Mouse (Mus musculus): ENCODE measurements around the gene Slc38a7.
A peak's percentile ranks its signal among the peaks of the same experiment; 100 is the strongest.
"Not testable (repeated sequence)": the region's sequence is repeated elsewhere in the genome, so short reads cannot be mapped to it uniquely, and the experiment has no call there.

The Slc38a7 gene

DNA sequence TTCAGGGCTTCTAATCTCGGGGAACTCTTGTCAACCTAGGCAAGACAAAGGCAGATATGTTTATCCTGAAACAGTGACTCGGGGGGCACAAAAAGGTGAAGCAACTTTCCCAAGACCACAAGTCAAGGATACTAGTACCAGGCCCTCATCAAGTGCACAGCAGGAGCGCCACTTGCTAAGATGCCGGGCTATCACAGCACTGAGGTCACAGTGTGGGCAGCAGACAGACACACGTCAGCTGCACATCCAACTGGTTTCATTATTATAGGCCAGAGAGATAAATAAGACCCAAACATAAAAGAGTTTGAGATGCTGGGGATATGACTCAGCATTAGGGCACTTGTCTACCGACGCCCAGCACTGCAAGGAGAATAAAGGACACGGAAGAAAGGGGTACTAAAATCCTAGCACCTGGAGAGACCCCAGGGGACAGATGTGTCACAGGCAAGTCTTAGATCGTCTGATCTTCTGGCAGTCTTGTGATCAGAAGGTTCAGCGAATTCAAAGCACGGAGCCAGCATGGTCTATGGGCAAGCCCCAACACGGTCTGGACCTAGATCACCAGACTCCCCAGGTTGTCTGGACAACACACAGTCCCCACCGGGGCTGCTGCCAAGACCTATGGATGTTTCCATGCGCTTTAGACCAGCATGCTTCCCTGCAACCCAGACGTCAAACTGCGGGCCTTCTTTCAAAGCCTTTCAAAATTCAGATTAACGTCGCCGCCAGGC is 4.4 kb downstream of the Slc38a7 start:
- DNase-seq (ENCODE audit: low read depth): no peak

- DNase-seq (ENCODE audit: low read depth): no peak
Observed at GRCm38 (mm10) chr8:95848061-95848551, 5.2 kb downstream of the Slc38a7 start.

DNA sequence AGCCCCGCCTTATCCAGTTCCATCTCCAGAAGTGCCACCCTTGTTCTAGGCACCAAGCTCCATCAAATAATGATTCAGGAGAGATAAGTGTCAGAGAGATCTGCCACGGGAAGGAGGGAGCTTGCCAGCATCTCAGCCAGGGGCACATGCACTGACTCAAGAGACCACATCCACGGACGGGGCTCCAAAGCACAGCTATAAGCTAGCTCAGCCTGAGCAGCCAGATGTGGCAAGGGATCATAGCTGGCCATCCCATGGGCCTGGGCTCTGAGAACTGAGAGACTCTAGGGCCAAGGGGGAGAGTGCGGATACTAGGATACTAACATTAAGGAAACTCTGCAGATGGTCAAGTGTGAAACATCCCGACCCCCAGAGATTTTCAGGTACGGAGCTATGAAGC is 8.3 kb downstream of the Slc38a7 start:
- no peak for DNase-seq (ENCODE audit: low read depth)

GRCm38 (mm10) chr8:95843968-95844367 is 9.4 kb downstream of the Slc38a7 start:
- no peak for DNase-seq (ENCODE audit: low read depth)

GRCm38 (mm10) chr8:95841436-95841835 is 11.9 kb downstream of the Slc38a7 start:
- no peak for DNase-seq (ENCODE audit: low read depth)

GRCm38 (mm10) chr8:95839289-95839688 is 14.1 kb downstream of the Slc38a7 start:
- no peak for DNase-seq (ENCODE audit: low read depth)

DNA sequence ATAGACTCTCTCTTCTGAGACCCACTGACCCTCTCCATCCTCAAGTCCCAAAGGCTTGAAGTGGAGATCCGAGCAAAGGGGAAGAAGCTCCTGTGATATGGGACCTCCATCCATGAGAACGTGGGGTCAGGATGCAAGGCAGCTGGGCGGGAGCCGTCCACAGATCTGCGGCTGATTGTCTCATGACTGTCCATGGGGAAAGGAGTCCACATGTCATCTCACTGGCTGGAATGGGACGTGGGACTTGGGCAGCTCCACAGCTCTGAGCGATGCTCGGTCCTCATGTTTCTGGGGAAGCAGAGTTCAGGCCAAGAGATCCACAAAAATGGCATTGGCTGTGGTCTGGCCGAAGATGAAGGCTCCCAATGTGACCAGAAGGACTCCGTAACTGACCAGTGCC is 16.1 kb downstream of the Slc38a7 start:
- DNase-seq (ENCODE audit: low read depth): no peak

- no peak for DNase-seq (ENCODE audit: low read depth)
Observed at GRCm38 (mm10) chr8:95835891-95836290, 17.4 kb downstream of the Slc38a7 start.

GRCm38 (mm10) chr8:95833435-95833984 is 19.8 kb downstream of the Slc38a7 start:
- DNase-seq (ENCODE audit: low read depth): no peak

DNA sequence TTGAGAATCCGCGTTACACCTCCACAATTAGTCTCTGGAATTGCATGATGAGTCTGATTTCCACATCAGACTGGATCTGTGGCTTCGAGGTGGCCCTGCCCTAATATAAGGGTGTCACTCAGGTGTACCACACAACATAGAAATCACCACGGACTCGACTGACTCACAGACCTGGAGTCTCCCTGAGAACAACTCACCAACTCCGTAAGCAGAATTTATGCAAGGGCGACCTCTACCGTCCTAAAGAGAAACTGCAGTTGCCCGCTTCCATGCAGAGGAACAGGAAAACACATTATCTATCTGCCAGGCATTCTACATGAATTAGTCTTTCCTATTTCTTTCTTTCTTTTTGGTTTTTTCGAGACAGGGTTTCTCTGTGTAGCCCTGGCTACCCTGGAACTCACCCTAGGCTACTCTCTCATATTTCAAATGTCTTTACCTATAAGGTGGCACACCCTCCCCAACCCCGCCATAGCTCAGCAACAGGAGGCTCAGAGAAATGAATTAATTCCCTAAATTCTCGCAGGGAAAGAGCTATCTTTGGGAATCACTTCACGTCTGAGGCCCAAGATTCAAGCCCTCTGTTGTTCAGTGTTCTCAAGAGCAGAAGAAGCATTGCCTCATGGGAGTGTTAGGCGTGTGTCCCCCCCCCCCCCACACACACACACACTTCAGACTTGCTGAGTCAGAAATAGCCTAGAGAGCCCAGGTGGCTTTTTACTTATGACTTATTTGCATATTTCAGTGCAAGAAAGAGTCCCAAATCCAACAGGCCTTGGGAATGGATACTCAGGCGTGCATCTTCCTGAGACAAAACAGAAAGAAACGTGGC is 20.5 kb downstream of the Slc38a7 start:
- DNase-seq (ENCODE audit: low read depth): peak; percentile 89

DNA sequence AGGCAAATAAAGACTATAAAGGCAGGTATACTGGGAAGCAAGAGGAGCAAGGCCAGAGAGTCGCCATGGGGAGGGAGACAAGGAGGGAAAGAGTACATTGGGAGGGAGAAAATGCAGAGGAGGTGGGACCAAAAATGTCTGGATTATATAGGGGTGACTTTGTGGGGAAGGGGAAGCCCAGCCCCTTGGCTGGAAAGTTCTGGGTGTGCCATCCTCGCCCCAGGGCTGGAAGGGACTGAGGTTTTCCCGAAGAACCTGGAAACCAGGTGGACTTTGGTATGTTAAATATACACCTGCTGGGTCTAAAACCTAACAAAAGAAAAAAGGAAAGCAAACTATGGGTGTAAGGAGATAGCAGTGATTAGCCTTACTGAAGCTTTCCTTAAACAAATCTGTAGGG is 23.2 kb downstream of the Slc38a7 start:
- DNase-seq (ENCODE audit: low read depth): no peak

GRCm38 (mm10) chr8:95825162-95825561 is 28.2 kb downstream of the Slc38a7 start, which contains the start of gene Sap18b:
TSS of gene Sap18b (plus strand) at chr8:95825346.
- DNase-seq (ENCODE audit: low read depth): not testable (repeated sequence)

DNA sequence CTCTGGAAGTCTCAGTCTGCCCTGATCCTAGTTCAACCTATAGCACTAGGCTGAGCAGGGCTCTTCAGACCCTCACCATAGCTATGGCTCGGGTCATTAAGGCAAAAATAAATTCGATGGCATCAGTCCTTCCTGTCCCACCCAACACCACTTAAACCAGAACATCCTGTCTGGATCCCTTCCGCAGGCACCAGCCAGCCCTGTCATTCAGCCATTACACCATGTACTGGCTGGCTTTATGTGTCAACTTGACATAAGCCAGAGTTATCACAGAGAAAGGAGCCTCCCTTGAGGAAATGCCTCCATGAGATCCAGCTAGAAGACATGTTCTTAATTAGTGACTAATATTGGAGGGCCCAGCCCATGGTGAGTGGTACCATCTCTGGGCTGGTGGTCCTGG is 30.6 kb downstream of the Slc38a7 start:
- DNase-seq (ENCODE audit: low read depth): no peak

GRCm38 (mm10) chr8:95822096-95822495 is 31.2 kb downstream of the Slc38a7 start:
- DNase-seq (ENCODE audit: low read depth): no peak

- DNase-seq (ENCODE audit: low read depth): no peak
Observed at GRCm38 (mm10) chr8:95821266-95821665, 32.1 kb downstream of the Slc38a7 start.

DNA sequence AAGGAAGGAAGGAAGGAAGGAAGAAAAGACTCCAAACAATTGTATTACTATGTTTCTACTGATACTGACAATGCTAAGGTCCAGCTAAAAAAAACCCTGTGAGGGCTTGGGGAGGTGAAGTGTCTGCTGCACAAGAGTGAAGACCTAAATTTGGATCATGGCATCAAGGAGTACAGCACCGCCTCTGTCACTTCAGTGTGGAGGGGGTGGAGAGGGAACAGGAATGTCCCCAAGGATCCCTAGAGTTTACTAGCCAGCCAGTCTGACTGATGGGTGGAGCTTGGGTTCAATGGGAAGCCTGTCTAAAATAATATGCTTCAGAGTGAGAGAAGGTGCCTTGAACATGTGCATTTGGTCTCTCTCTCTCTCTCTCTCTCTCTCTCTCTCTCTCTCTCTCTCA is 35.1 kb downstream of the Slc38a7 start:
- no peak for DNase-seq (ENCODE audit: low read depth)

DNA sequence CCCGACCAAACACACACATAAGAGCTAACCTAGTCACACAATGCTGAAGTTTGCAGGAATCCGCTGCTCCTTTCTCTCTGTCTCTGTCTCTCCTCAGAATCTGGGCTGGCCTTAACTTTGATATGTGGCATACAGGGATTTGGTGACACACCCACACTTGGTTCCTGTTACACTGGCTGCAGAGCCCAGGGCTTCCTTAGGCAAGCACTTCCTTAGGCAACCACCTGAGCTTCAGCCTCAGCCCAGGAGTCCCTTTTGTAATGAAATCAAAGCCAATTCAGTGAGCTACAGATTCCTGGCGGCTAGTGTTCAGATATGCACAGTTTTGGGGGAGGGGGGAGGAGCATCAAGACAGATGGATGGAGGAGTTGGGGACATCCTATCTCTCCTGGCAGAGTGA is 35.7 kb downstream of the Slc38a7 start:
- no peak for DNase-seq (ENCODE audit: low read depth)

DNA sequence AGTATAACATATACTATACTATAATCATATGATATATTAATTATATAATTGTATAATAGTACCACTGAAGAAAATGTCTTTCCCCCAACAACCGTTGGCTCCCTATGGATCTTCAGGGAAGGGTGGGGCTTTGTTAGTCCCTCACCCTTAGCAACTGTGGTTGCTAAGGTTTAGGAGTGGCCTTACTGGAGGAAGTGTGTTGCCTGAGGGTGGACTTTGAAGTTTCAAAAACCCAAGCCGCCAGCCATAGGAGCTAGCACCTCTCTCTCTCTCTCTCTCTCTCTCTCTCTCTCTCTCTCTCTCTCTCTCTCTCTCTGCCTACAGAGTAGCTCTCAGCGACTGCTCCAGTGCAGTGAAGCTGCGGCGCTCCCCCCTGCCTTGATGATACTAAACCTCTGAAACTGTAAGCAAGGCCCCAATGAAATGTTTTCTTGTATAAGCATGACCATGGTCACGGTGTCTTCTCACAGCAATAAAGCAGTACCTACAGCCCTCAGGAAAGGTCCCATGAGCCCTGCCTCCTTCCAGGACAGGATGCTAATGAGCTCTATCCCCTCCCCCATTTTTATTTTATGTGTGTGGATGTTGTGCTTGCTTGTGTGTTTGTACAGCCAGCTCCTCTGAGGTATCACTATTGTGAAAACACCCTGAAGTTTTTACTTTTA is 37.2 kb downstream of the Slc38a7 start:
- DNase-seq (ENCODE audit: low read depth): no peak

DNA sequence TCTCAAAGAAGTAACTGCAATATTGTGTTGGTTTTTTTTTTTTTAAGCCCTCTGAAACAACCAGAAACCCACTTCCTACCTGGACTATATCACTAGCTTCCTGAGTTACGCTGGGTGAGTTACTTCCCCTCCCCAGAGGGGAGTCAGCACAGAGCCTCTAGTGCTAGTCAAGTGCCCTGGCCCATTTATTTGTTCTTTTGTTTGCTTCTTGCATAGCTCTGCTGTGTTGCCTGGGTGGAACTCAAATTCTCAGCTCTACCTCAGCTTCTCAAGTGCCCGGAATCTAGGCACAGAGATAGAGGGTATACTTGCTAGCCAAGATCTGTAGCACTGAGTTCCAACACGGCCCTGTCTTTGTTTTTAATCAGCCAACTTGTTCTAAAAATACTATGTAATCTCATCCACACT is 43.2 kb downstream of the Slc38a7 start:
- DNase-seq (ENCODE audit: low read depth): peak; percentile 69

- DNase-seq (ENCODE audit: low read depth): no peak
Observed at GRCm38 (mm10) chr8:95809116-95809515, 44.2 kb downstream of the Slc38a7 start.

DNA sequence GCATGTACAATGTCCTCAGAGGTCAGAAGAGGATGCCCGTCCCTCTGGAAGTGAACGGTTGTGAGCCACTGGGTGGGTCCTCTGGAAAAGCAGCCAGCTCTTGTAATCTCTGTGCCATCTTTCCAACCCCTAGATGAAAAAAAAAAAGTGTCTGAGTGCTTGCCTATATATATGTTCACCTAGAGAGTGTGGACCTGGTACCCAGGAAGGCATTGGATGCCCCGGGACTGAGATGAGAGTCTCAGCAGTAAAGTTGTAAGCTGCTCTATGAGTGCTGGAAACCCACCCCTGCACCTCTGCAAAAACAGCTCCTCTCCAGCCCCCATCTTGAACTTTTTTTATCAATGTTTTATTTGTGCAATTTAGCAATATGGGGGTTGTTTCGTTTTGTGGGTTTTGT is 44.7 kb downstream of the Slc38a7 start:
- no peak for DNase-seq (ENCODE audit: low read depth)

GRCm38 (mm10) chr8:95807861-95808260 is 45.5 kb downstream of the Slc38a7 start:
- peak; percentile 94 for DNase-seq (ENCODE audit: low read depth)
